Mouse (Mus musculus) CH12F3 (cell line): ENCODE measurements around the gene Slc39a11.

ENCODE experiments used
- in situ Hi-C: fragments of 300-500 bp; cut with MboI; formaldehyde crosslinking; loops from 2 replicates; pipeline ENCODE4 v1.14.3; 2020; ENCODE audit warnings: low sequenced_read_pairs

Gene Slc39a11

DNA sequence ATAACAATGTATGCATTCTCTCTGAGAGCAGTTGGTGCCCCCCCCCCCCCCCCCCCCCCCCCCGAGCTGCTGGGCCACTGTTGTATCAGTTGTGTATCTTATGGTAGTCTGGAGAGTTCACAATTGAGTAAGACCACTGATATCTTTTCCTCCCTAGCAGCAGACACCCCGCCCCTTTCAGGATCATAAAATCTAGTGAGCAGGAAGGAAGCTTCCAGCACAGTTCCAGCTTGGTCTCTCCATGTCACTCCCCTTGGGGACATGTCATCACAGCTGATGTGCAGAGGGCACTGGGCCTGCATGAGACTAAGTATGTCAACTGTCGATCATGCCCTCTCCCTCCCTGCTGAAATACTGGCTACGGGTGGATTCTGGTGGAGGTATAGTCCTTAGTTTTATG lies 225.1 kb downstream of the Slc39a11 start:
- in situ Hi-C loops, result no loop called here

GRCm38 (mm10) chr11:113422598-113422997 lies 227.3 kb downstream of the Slc39a11 start:
- in situ Hi-C loops, result no loop called here

DNA sequence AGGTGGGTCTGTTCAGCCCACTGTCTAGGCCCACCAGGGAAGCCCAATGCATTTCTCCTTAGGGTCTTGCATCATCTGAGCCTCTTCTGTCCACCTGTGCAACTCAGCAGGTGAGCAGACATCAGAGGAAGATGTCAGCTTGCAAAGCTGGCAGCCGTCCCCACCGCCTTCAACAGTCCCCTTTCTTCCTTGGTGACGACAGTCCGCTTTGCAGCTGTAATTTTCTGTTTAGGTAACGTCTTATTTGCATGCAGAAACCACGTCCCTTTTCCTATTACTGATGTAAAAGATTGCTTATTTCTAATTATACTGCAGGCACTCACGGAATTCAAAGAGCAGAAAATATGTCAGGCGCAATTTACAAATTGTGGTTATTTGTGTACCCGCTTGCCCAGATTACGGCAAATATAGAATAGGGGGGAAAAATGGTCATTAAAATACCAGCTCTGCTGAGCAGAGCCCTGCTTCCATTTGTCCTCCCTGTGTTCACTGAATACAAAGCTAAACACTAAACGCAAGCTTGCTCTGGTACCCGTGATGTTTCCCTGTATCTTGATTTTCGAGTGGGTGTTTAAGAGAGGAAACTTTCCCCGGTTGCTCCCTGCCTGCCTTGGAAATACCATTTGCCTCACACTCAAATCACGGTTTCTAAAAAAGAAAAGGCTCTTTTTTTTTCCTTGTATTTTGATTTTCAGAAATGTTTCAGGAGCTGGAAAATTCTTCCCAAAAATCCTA lies 230.8 kb downstream of the Slc39a11 start:
- in situ Hi-C loops, result no loop called here

DNA sequence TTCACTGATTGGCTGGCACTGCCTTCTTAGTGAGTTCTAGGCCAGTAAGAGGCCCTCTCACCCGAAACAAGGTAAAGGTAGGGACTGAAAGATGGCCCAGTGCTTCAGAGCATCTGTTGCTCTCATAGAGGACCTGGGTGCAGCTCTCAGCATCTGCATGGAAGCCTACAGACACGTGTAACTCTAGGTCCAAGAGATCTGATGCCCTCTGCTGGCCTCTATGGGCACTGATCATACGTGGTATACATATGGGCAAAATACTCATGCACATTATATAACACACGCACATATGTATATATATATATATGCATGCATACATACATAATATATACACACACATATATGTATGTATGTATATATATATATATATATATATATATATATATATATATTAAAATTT lies 231.9 kb downstream of the Slc39a11 start:
- in situ Hi-C loops, result no loop called here

DNA sequence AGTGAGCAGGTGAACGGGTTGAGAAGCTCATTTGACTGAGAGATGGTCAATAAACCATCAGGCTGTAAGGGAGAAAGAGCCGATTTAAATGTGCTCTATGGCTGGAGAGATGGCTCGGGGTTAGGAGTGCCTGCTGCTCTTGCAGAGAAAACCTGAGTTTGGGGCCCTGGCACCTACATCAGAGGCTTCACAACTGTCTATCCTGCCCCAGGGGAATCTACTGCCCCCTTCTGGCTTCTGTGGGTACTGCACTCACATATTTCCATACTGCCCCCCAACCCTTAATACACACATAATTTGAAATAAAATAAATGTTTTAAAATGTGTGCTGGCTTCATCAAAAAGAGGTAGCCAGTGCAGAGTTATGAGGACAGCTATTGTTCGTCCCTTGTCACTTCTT lies 237.3 kb downstream of the Slc39a11 start:
- in situ Hi-C loops, result no loop called here

DNA sequence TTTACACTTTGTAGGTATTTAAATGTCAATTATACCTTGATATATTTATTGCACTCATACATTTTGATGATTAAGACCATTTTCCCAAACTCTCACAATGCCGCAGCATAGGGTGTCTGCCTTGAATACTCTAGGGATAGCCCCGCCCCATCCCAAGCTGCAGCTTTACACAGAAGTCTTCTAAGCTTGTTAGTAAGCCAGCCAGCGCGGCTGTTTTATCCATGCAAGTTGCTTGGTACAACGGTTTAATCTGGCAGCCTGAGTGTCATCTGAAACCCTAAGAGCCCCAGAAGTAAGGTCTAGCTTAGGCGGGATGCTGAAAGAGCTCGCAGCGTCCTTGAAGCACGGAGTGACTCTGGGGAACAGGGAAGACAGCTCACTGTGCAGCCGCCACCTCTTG lies 238.1 kb downstream of the Slc39a11 start:
- in situ Hi-C loops, result no loop called here

DNA sequence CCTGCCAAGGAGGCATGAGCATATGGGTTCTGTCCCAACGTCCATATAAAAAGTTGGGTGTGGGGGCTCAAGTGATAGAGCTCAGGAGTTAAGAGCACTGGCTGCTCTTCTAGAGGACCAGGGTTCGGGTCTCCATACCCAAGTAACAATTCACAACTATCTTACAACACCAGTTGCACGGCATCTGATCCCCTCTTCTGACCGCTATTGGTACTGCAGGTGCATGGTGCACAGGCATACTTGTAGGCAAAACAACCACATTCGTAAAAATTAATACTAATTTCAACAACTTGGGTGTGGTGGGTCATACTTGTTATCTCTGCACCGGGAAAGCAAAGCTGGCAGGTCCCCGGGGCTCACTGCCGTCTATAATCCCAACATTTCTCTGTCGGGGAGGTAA lies 240.8 kb downstream of the Slc39a11 start:
- in situ Hi-C loops, result no loop called here

DNA sequence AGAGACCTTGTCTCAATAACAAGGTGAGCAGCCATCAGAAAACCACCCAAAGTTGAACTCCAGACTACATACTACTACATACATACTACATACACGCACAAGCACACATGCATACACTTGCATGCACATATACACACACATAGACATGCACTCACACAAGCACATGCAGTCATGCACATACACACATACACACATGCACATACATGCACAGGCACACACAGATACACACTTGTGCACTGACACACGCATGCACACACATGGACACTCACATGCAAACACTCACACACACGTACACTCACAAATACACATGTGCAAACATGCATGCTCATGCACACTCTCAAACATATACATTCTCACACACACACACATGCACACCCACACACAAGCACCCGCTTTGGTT lies 242.4 kb downstream of the Slc39a11 start:
- in situ Hi-C loops, result no loop called here

GRCm38 (mm10) chr11:113400868-113401267 lies 249.0 kb downstream of the Slc39a11 start:
- in situ Hi-C loops, result no loop called here

DNA sequence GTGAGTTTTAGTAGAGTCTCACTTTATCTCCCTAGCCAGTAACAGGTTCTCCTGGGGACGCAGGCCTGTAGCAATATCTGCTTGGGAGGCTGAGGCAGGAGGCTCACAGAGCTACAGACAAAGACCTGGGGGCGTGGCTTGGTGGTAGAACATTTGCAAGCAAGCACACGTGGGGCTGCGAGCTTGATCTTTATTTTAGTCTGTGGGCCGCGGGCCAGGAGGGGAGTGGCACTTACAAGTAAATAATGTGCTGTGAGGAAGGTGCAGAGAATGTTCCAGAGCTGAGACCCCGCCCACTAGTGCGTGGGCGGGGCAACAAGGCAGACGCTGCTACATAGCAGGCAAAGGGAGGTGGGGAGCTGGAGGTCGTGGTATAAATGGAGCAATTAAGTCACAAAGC lies 250.3 kb downstream of the Slc39a11 start:
- in situ Hi-C loops, result no loop called here

DNA sequence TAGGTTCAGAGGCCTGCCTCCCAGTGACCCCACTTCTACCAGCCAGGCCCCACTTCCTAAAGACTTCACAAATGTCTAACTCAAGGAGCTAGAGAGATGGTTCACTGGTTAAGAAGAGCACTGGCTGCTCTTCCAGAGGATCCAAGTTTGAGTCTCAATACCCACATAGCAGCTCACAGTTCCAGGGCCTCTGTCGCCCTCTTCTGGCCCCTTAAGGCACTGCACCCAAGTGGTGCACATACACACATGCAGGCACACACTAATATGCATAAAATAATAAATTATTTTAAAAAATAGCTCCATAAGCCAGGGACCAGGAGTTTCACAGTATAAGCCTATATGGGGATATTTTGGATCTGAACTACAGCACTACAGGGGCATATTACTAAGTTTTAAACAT lies 252.5 kb downstream of the Slc39a11 start:
- in situ Hi-C loops, result no loop called here

DNA sequence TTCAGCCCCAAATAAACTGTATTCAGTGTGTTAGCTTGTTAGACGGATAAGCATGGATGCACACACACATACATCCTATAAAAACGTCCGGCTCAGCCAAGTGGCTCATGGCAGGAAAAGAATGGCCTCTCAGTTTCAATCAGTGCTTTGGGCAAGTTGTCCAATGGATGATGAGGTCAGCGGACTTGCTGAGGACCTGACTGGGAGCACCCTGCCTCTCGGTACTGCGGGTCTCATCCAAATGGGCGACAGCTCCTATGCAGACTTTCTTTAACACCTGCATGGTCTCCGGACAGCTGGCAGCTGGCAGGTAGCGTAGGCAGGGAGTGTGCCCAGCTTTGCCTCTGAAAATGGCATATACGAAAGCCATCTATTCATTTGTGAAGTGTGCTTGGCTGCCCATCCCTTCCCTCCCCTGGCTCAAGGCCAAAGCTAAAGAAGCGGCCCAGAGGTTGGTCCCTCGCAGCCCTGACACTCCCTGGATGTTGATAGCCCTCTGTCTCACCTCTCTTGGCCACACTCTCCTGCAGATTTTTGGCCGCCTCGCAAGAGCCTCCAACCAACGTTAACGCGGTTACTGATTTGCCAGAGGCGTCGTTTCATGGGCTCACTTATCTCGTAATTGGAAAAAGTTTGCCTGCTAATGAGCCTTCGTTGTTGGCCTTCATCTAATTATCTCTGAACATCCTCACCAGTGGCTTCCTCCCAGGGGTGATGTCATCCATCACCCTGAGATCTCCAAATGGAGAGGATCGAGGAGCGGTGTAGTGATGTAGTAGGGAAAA lies 256.3 kb downstream of the Slc39a11 start:
- in situ Hi-C loops, result no loop called here

DNA sequence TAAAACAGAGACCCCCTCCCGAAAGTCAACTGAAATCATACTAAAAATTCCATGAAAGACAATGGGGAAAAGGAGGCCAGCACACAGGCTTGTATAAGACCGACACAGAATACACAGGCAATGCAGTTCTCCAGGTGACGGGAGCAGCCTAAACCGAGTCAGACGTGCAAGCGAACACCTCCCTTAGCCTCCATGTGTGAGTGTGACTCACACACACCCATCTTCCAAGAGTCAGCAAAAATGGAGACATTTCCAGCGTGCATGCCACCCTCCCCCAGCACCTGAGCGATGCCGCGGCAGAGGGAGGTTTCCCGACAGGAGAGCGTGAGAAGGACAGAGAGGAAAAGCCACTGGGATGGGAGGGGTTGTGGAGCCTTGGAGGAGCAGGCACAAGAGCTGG lies 258.2 kb downstream of the Slc39a11 start:
- in situ Hi-C loops, result no loop called here

DNA sequence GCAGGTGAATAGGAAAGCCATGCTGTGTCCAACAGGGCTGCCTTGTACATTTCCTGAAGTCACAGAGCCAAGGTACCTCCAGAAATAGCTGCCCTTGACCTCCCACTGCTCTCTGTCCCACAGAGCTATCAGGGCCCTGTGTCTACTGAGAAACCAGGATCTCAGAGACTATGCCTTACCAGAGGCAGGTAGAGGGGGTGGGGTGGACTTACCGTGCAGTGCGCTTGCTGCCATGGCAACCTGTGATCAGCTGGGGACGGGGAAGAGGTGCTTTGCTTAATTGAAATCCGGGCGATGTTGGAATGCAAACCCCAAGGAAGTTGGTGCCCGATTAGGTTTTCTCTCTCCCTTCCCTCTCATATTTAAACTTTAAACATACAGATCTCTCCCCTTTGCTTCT lies 260.2 kb downstream of the Slc39a11 start:
- in situ Hi-C loops, result no loop called here

GRCm38 (mm10) chr11:113382674-113383571 lies 267.0 kb downstream of the Slc39a11 start:
- in situ Hi-C loops, result no loop called here

GRCm38 (mm10) chr11:113381550-113381949 lies 268.3 kb downstream of the Slc39a11 start:
- in situ Hi-C loops, result no loop called here

DNA sequence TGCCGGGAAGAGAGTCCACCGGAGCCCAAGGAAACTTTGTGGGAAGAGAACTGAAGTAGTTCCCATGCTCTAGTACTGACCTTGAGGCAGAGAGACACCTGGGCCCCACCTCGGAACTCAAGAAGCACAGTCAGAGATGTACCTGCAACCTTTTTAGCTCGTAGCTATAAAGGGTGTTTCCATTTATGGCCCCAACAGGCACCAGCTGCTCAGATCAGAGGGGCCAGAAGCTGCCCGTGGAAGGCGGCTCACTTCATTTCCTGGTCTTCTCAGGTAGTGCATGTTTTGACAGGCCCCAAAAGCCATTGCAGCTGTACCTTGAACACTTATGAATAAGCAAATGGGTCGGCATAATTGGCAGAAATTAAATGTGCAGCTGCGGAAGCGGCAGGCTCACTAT lies 271.0 kb downstream of the Slc39a11 start:
- in situ Hi-C loops, result no loop called here

- in situ Hi-C loops, result no loop called here
These were observed 273.8 kb downstream of the Slc39a11 start for GRCm38 (mm10) chr11:113376066-113376465.

GRCm38 (mm10) chr11:113373926-113374325 lies 276.0 kb downstream of the Slc39a11 start:
- in situ Hi-C loops, result no loop called here

- in situ Hi-C loops, result no loop called here
These were observed 276.5 kb downstream of the Slc39a11 start for GRCm38 (mm10) chr11:113373331-113373730.

GRCm38 (mm10) chr11:113368046-113368445 lies 281.8 kb downstream of the Slc39a11 start:
- in situ Hi-C loops, result no loop called here
